In the genomic region with DNA sequence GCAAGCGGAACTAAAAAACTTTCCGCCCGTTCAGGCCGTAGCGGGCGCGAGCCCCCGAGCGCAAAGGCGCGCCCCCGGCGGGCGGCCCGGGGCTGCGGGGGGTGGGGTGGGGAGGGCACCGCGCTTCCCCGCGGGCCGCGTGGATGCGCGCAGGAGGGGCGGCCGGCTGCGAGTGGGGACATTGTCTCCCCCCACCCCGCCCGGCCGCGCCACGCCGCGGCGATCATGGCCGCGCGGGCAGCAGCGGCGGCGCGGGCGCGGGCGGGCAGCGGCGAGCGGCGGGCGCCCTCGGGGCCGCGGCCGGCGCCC, we compare ENCODE assay signal across 8 mouse cellular contexts. TPM values are rescaled to one million over a fixed set of nuclear protein-coding genes. Genes with fewer than 3 reads are reported as not detected.
A peak's percentile ranks its signal among the peaks of the same experiment; 100 is the strongest.
DNase-seq lines count a peak whose midpoint lies in the region; ATAC-seq and TF ChIP-seq lines count a peak whose summit lies in the region.

No protein-coding gene starts in this region.

- peaks cover 0 to 11% of the 10 kb centered on the region in 2 experiments; a peak in 2 of 4 replicates for H3K36me3 ChIP-seq in MEL (ENCODE audit: control insufficient read depth in 1 of 2, insufficient read depth in 2 of 2, low read length in 2 of 2)
- H3K36me3 ChIP-seq in forebrain, postnatal 0 days (ENCODE audit: insufficient read depth) = no peaks in the 10 kb centered on the region
- no peaks in the 10 kb centered on the region for H3K36me3 ChIP-seq in liver, postnatal 0 days (replicated peaks; ENCODE audit: insufficient read depth, low read length)

- H3K4me3 ChIP-seq in MEL (ENCODE audit: control insufficient read depth in 1 of 2, insufficient read depth in 1 of 2, low read depth in 2 of 2, low read length in 2 of 2) = peak overlapping the region; percentile 75 to 92
- peak overlapping the region; percentile 77 for H3K4me3 ChIP-seq in forebrain, postnatal 0 days (ENCODE audit: low read depth, low read length)
- H3K4me3 ChIP-seq in liver, postnatal 0 days (ENCODE audit: low read depth, low read length) = peak overlapping the region; percentile 98

- peak overlapping the region; percentile 99 for H3K9ac ChIP-seq in MEL (ENCODE audit: control insufficient read depth, low read depth, low read length, poor library complexity, severe bottlenecking)
- H3K9ac ChIP-seq in forebrain, postnatal 0 days = peak overlapping the region; percentile 99
- H3K9ac ChIP-seq in liver, postnatal 0 days (replicated peaks) = peak overlapping the region; percentile 98

- no peak for TF ChIP-seq EP300 in MEL (IDR thresholded peaks at IDR 0.05; ENCODE audit: low read depth in 1 of 2, low read length in 2 of 2)
- TF ChIP-seq EP300 in liver, postnatal 0 days (IDR thresholded peaks at IDR 0.05; ENCODE audit: low read depth) = no peak

- peak overlapping the region; percentile 53 for H3K4me2 ChIP-seq in forebrain, postnatal 0 days (ENCODE audit: low read depth)
- peak overlapping the region; percentile 78 for H3K4me2 ChIP-seq in liver, postnatal 0 days (ENCODE audit: low read depth, low read length)

- no peaks in the 10 kb centered on the region; a peak in 1 of 4 replicates for H3K27me3 ChIP-seq in MEL (ENCODE audit: control insufficient read depth in 1 of 2, insufficient read depth in 2 of 2, low read length in 2 of 2)
- H3K27me3 ChIP-seq in forebrain, postnatal 0 days (ENCODE audit: insufficient read depth, low read length) = no peaks in the 10 kb centered on the region
- H3K27me3 ChIP-seq in liver, postnatal 0 days (ENCODE audit: insufficient read depth, low read length) = no peaks in the 10 kb centered on the region

- no peak for TF ChIP-seq RAD21 in MEL (IDR thresholded peaks at IDR 0.05; ENCODE audit: low read depth, low read length)

- peak; percentile 30 for ATAC-seq in forebrain, postnatal 0 days
- ATAC-seq in liver, postnatal 0 days = peak; percentile 46
- no peak for ATAC-seq in granulocyte monocyte progenitor cell, adult 5-6 weeks (replicated peaks; ENCODE audit: poor library complexity, severe bottlenecking)

- TF ChIP-seq POLR2A in MEL (IDR thresholded peaks at IDR 0.05; ENCODE audit: control insufficient read depth in 1 of 2, insufficient read depth in 1 of 2, low read depth in 1 of 2, low read length in 2 of 2, poor library complexity in 1 of 2) = peak in 1 of 2 experiments; percentile 12; a peak in 1 of 4 replicates

- peak; percentile 29 for DNase-seq in kidney, adult 11 months
- DNase-seq in kidney, adult 8-10 months = no peak
- DNase-seq in MEL (ENCODE audit: low read depth, low spot score) = no peak
- DNase-seq in forebrain, postnatal 0 days = peak; percentile 34
- DNase-seq in liver, postnatal 0 days = no peak
- DNase-seq in embryo, embryonic 9.5 days (ENCODE audit: extremely low spot score) = no peak
- DNase-seq in adipocyte (ENCODE audit: low spot score) = no peak

- TF ChIP-seq CTCF in MEL (IDR thresholded peaks at IDR 0.05 in 2 of 3, conservative IDR thresholded peaks at IDR 0.05 in 1 of 3; ENCODE audit: control insufficient read depth in 1 of 3, insufficient read depth in 1 of 3, low read depth in 2 of 3, low read length in 3 of 3, poor library complexity in 1 of 3, severe bottlenecking in 1 of 3) = no peak
- no peak for TF ChIP-seq CTCF in forebrain, postnatal 0 days (IDR thresholded peaks at IDR 0.05; ENCODE audit: low read depth)
- no peak for TF ChIP-seq CTCF in liver, postnatal 0 days (IDR thresholded peaks at IDR 0.05; ENCODE audit: low read depth)

- no peaks in the 10 kb centered on the region for H3K9me3 ChIP-seq in MEL (replicated peaks; ENCODE audit: insufficient read depth, low read length)
- H3K9me3 ChIP-seq in forebrain, postnatal 0 days (ENCODE audit: low read length) = no peaks in the 10 kb centered on the region
- H3K9me3 ChIP-seq in liver, postnatal 0 days (ENCODE audit: low read length) = no peaks in the 10 kb centered on the region

- peaks cover 2 to 9% of the 10 kb centered on the region in 2 experiments; a peak in 3 of 4 replicates for H3K4me1 ChIP-seq in MEL (ENCODE audit: control insufficient read depth in 1 of 2, insufficient read depth in 2 of 2, low read length in 2 of 2)
- H3K4me1 ChIP-seq in forebrain, postnatal 0 days (ENCODE audit: insufficient read depth) = no peaks in the 10 kb centered on the region; the same call in 1 of the 2 replicates
- H3K4me1 ChIP-seq in liver, postnatal 0 days (ENCODE audit: insufficient read depth) = peaks cover 5% of the 10 kb centered on the region

- H3K27ac ChIP-seq in MEL (ENCODE audit: control insufficient read depth, low read depth, low read length) = peak overlapping the region; percentile 97
- H3K27ac ChIP-seq in forebrain, postnatal 0 days (ENCODE audit: low read depth, low read length) = peak overlapping the region; percentile 100
- peak overlapping the region; percentile 98 for H3K27ac ChIP-seq in liver, postnatal 0 days (ENCODE audit: low read depth)

- 3% methylated on average over 12 of the region's 55 CpGs for WGBS in forebrain, postnatal 0 days
- under 1% methylated on average over 21 of the region's 55 CpGs for WGBS in liver, postnatal 0 days (ENCODE audit: insufficient replicate concordance)

- H3K79me2 ChIP-seq in MEL (ENCODE audit: control insufficient read depth, insufficient read depth, low read length, poor library complexity) = peaks cover 37% of the 10 kb centered on the region

TF ChIP-seq in MEL, 35 proteins besides CTCF, POLR2A, EP300 and RAD21:
- TF ChIP-seq TCF12 (IDR thresholded peaks at IDR 0.05; ENCODE audit: low read depth, low read length) (no peak), MYC (IDR thresholded peaks at IDR 0.05; ENCODE audit: low read depth, low read length) (no peak), ELF1 (IDR thresholded peaks at IDR 0.05; ENCODE audit: low read depth, low read length) (no peak), GABPA (IDR thresholded peaks at IDR 0.05; ENCODE audit: low read depth, low read length) (no peak), E2F4 (IDR thresholded peaks at IDR 0.05; ENCODE audit: borderline replicate concordance, low read depth, low read length) (no peak), UBTF (IDR thresholded peaks at IDR 0.05; ENCODE audit: borderline replicate concordance, insufficient read depth, low read depth, low read length) (no peak), ZKSCAN1 (IDR thresholded peaks at IDR 0.05; ENCODE audit: low read depth, low read length) (no peak), MEF2A (IDR thresholded peaks at IDR 0.05; ENCODE audit: extremely low read depth, insufficient replicate concordance, low read depth, low read length, poor library complexity, severe bottlenecking) (no peak)

RNA-seq across cellular contexts. Expression of gene Arid1b, which starts 0.3 kb away (rescaled TPM):
- total RNA-seq in MEL (2012; rRNA removed) = 13.3 and 13.4 TPM in 2 replicates
- polyA plus RNA-seq in MEL (2012; ENCODE audit: insufficient read depth in 1 of 2, insufficient read length in 2 of 2, low read depth in 1 of 2, low replicate concordance in 2 of 2, missing spikeins in 1 of 2) = 10 to 100 TPM in 1 of 2 experiments, not detected in 1; 17.4 TPM
- 40.5 and 51.6 TPM in 2 replicates for total RNA-seq in forebrain, postnatal 0 days (2014; rRNA removed)
- 8.0 and 10.5 TPM in 2 replicates for polyA plus RNA-seq in forebrain, postnatal 0 days (2015; fragmentation: Nextera tagmentation; extraction: Ambion mirVana)
- polyA plus RNA-seq in liver, postnatal 0 days (2015; fragmentation: Nextera tagmentation; extraction: Ambion mirVana) = 1.9 and 2.2 TPM in 2 replicates
- total RNA-seq in granulocyte monocyte progenitor cell, adult 5-6 weeks (2014; fragmentation: Nextera tagmentation) = 39.2 and 51.1 TPM in 2 replicates
- total RNA-seq in granulocyte monocyte progenitor cell, adult 5-6 weeks (2017) = 24.1 and 29.4 TPM in 2 replicates

Comparison
In these comparisons a context has a peak if more than half of its experiments do, and no peak if none do; other contexts are left out.
1. DNase-seq: peak in kidney, adult 11 months (single experiment) and forebrain, postnatal 0 days (single experiment); none in kidney, adult 8-10 months (0 of 2), MEL (single experiment), liver, postnatal 0 days (single experiment), embryo, embryonic 9.5 days (single experiment) and adipocyte (single experiment).
2. Peak in every context shown above with its lines, with median percentiles within 50 percentile points of each other: H3K27ac ChIP-seq, H3K4me3 ChIP-seq and H3K9ac ChIP-seq.